Mouse (Mus musculus): ENCODE measurements around the gene Zfp366.

GRCm38 (mm10) chr13:99236222-99236621 lies 51.6 kb downstream of the Zfp366 start:
- TF ChIP-seq CTCF (IDR thresholded peaks at IDR 0.05; ENCODE audit: control insufficient read depth, insufficient read depth, insufficient read length) = no peak
- TF ChIP-seq MYOG (IDR thresholded peaks at IDR 0.05; ENCODE audit: control insufficient read depth, extremely low read depth, insufficient read length) = no peak
- TF ChIP-seq MAX (IDR thresholded peaks at IDR 0.05) = no peak
- TF ChIP-seq CEBPB (IDR thresholded peaks at IDR 0.05; ENCODE audit: low read depth) = no peak
